Mouse (Mus musculus) megakaryocyte-erythroid progenitor cell, adult 5-6 weeks (primary cell): Measurements from ENCODE around the gene Olfr1249. TPM values are rescaled to one million over a fixed set of nuclear protein-coding genes. Genes with fewer than 3 reads are reported as not detected.
"Not testable (repeated sequence)": the region's sequence is repeated elsewhere in the genome, so short reads cannot be mapped to it uniquely, and the experiment has no call there.

Source experiments
- ATAC-seq: replicated peaks from 2 replicates; pipeline ENCODE4 v1.8.0; 2016; ENCODE audit warnings: mild to moderate bottlenecking, inconsistent platforms; ENCODE audit not compliant: severe bottlenecking, poor library complexity, low FRiP score, low TSS enrichment
- total RNA-seq, 2 experiments: library from RNA; stranded (forward) in 1 of 2; stranded (reverse) in 1 of 2; fragments of 200-1000, 215-1000 nt in 1 of 2; fragments of >200 nt in 1 of 2; fragmentation: Nextera tagmentation in 1 of 2; gene quantifications; 2 replicates each; pipeline ENCODE4 v1.2.3; 2014 to 2017

Gene Olfr1249
- not detected in 2 replicates for total RNA-seq (2014; fragmentation: Nextera tagmentation)
- total RNA-seq (2017) = not detected in 2 replicates

DNA sequence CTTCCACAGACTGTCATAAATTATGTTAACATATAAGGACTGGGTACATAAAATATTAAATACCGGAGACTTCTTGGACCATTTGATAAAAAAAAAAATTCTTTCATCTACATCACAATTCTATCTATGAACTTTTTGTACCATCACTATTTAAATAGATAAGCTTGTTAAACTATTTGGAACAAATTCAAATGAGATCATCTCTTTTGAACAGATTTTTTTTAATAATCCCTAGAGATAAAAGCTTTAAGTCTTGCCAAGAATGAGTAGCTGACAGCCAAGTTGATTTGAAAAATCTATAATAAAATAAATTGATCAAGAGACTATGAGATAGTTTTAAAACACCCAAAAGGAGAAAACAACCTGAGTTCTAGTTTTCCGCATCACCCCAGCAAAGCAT lies at the start of gene Olfr1249:
TSS of gene Olfr1249 (minus strand) at position 101 of the 400 bp plus-strand sequence.
- no peak for ATAC-seq

DNA sequence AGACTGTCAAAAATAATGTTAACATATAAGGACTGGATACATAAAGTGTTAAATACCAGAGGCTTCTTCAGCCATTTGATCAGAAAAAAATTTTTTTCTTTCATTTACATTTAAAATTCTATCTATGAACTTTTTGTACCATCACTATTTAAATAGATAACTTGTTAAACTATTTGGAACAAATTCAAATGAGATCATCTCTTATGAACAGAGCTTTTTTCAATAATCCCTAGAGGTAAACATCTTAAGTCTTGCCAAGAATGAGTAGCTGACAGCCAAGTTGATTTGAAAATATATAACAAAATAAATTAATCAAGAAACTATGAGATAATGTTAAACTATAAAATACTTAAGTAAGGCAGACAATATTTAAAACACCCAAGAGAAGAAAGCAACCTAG lies 37.1 kb upstream of the Olfr1249 start, which contains the start of gene Olfr1251:
TSS of gene Olfr1251 (minus strand) at position 101 of the 400 bp plus-strand sequence.
- ATAC-seq = no peak

DNA sequence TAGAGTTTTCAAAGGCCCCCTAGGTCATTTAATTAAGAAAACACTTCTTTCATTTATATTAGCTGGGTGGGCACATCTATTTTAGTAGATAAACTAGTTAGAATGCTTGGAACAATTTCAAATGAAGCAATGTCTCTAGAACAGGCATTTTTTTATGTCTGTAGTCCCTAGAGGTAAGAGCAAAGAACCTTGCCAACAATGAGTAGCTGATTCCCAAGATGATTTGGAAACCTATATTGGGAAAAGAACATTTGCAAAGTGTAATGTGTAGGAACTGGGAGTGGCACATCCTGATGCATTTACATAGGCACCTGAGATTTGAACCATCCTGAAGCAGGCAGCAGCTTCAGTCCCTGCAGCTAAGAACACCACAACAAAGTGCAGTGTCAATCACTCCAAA lies 26.6 kb upstream of the Olfr1249 start, which contains the start of gene Olfr1250:
TSS of gene Olfr1250 (minus strand) at position 101 of the 400 bp plus-strand sequence.
- ATAC-seq = no peak

DNA sequence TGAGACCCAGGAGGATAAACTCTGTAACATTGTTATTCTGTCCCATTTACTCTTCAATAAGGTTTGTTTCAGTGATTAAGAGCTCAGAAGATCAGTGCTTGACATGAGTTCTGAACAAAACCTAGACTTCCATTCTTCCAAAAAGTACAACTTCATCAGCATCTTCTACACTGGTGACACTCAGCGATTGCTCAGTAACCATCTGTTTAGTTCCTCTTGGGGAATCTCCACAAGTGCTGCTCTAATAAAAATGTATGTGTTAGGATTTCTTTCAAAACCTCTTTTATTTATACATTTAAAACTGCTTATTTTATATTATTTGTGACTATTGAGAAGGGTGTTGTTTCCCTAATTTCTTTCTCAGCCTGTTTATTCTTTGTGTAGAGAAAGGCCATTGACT lies 16.6 kb downstream of the Olfr1249 start, which contains the start of gene Olfr1248:
TSS of gene Olfr1248 (minus strand) at position 101 of the 400 bp plus-strand sequence.
- ATAC-seq = not testable (repeated sequence)

DNA sequence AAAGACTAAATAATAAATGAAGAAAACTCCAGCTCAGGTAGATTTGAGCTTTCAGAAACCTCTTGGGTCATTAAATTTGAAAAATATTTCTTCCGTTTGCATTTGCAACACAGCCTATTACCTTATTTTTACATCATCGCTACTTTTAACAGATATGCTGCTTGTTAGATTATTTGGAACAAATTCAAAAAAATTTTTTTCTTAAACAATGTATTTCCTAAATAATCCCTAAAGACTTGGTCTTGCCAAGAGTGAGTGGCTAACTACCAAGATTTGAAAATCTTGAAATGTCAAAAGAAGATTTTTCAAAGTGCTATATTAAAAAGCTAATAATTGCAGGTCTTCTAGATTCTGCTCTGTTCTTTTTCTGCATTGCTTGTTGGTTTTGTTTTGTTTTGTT lies 20.8 kb downstream of the Olfr1249 start, which contains the start of gene Olfr1247:
TSS of gene Olfr1247 (minus strand) at position 101 of the 400 bp plus-strand sequence.
- ATAC-seq = no peak

DNA sequence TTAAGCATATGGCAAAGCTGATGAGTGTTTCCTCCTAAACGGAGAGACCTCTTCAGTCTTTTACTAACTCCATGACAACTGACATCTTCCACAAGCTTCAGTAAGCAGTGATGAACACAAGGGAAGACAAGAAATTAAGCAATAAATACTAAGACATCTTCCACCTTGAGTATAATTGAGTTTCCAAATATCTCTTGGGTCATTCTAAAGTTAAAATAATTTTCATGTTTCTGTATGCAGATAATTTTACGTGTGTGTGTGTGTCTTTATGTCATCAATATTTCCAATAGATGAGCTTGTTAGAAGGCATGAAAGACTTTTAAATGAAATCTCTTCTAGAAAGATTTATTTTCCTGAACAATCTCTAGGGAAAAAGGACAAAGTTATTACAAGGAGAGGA lies 41.7 kb downstream of the Olfr1249 start, which contains the start of gene Olfr1246:
TSS of gene Olfr1246 (minus strand) at position 101 of the 400 bp plus-strand sequence.
- no peak for ATAC-seq

Other genes starting within 250 kb of the Olfr1249 start
- not detected in 2 replicates for gene Olfr1238, start 225.3 kb downstream of the Olfr1249 start, total RNA-seq (2014; fragmentation: Nextera tagmentation)
- not detected in 2 replicates for gene Olfr1238, start 225.3 kb downstream of the Olfr1249 start, total RNA-seq (2017)
- gene Olfr1239, start 214.6 kb downstream of the Olfr1249 start, total RNA-seq (2014; fragmentation: Nextera tagmentation) = not detected in 2 replicates
- not detected in 2 replicates for gene Olfr1239, start 214.6 kb downstream of the Olfr1249 start, total RNA-seq (2017)
- gene Olfr1240, start 192.0 kb downstream of the Olfr1249 start, total RNA-seq (2014; fragmentation: Nextera tagmentation) = not detected in 2 replicates
- gene Olfr1240, start 192.0 kb downstream of the Olfr1249 start, total RNA-seq (2017) = not detected in 2 replicates
- gene Olfr1241, start 147.9 kb downstream of the Olfr1249 start, total RNA-seq (2014; fragmentation: Nextera tagmentation) = not detected in 2 replicates
- gene Olfr1241, start 147.9 kb downstream of the Olfr1249 start, total RNA-seq (2017) = not detected in 2 replicates
- gene Olfr1242, start 136.6 kb downstream of the Olfr1249 start, total RNA-seq (2014; fragmentation: Nextera tagmentation) = not detected in 2 replicates
- gene Olfr1242, start 136.6 kb downstream of the Olfr1249 start, total RNA-seq (2017) = not detected in 2 replicates
- gene Olfr1243, start 103.5 kb downstream of the Olfr1249 start, total RNA-seq (2014; fragmentation: Nextera tagmentation) = not detected in 2 replicates
- not detected in 2 replicates for gene Olfr1243, start 103.5 kb downstream of the Olfr1249 start, total RNA-seq (2017)
- not detected in 2 replicates for gene Olfr1245, start 56.5 kb downstream of the Olfr1249 start, total RNA-seq (2014; fragmentation: Nextera tagmentation)
- not detected in 2 replicates for gene Olfr1245, start 56.5 kb downstream of the Olfr1249 start, total RNA-seq (2017)
- gene Olfr1246, start 41.8 kb downstream of the Olfr1249 start, total RNA-seq (2014; fragmentation: Nextera tagmentation) = not detected in 2 replicates
- not detected in 2 replicates for gene Olfr1246, start 41.8 kb downstream of the Olfr1249 start, total RNA-seq (2017)
- gene Olfr1247, start 20.9 kb downstream of the Olfr1249 start, total RNA-seq (2014; fragmentation: Nextera tagmentation) = not detected in 2 replicates
- gene Olfr1247, start 20.9 kb downstream of the Olfr1249 start, total RNA-seq (2017) = not detected in 2 replicates
- gene Olfr1248, start 16.7 kb downstream of the Olfr1249 start, total RNA-seq (2014; fragmentation: Nextera tagmentation) = not detected in 2 replicates
- gene Olfr1248, start 16.7 kb downstream of the Olfr1249 start, total RNA-seq (2017) = not detected in 2 replicates
- not detected in 2 replicates for gene Olfr1250, start 26.5 kb upstream of the Olfr1249 start, total RNA-seq (2014; fragmentation: Nextera tagmentation)
- gene Olfr1250, start 26.5 kb upstream of the Olfr1249 start, total RNA-seq (2017) = not detected in 2 replicates
- gene Olfr1251, start 37.0 kb upstream of the Olfr1249 start, total RNA-seq (2014; fragmentation: Nextera tagmentation) = not detected in 2 replicates
- not detected in 2 replicates for gene Olfr1251, start 37.0 kb upstream of the Olfr1249 start, total RNA-seq (2017)
- gene Olfr1252, start 90.0 kb upstream of the Olfr1249 start, total RNA-seq (2014; fragmentation: Nextera tagmentation) = not detected in 2 replicates
- not detected in 2 replicates for gene Olfr1252, start 90.0 kb upstream of the Olfr1249 start, total RNA-seq (2017)
- not detected in 2 replicates for gene Olfr1253, start 122.1 kb upstream of the Olfr1249 start, total RNA-seq (2014; fragmentation: Nextera tagmentation)
- gene Olfr1253, start 122.1 kb upstream of the Olfr1249 start, total RNA-seq (2017) = not detected in 2 replicates
- gene Olfr1254, start 158.6 kb upstream of the Olfr1249 start, total RNA-seq (2014; fragmentation: Nextera tagmentation) = not detected in 2 replicates
- gene Olfr1254, start 158.6 kb upstream of the Olfr1249 start, total RNA-seq (2017) = not detected in 2 replicates
- not detected in 2 replicates for gene Olfr1255, start 177.1 kb upstream of the Olfr1249 start, total RNA-seq (2014; fragmentation: Nextera tagmentation)
- not detected in 2 replicates for gene Olfr1255, start 177.1 kb upstream of the Olfr1249 start, total RNA-seq (2017)
- not detected in 2 replicates for gene Olfr1256, start 206.6 kb upstream of the Olfr1249 start, total RNA-seq (2014; fragmentation: Nextera tagmentation)
- gene Olfr1256, start 206.6 kb upstream of the Olfr1249 start, total RNA-seq (2017) = not detected in 2 replicates
- not detected in 2 replicates for gene Olfr48, start 213.2 kb upstream of the Olfr1249 start, total RNA-seq (2014; fragmentation: Nextera tagmentation)
- gene Olfr48, start 213.2 kb upstream of the Olfr1249 start, total RNA-seq (2017) = not detected in 2 replicates
- gene Olfr1257, start 243.5 kb upstream of the Olfr1249 start, total RNA-seq (2014; fragmentation: Nextera tagmentation) = not detected in 2 replicates
- not detected in 2 replicates for gene Olfr1257, start 243.5 kb upstream of the Olfr1249 start, total RNA-seq (2017)